Mouse (Mus musculus): ENCODE data around the gene Asic1.

Asic1 gene

GRCm38 (mm10) chr15:99670154-99670821 lies at the start of gene Asic1:
TSS of gene Asic1 (plus strand) at chr15:99670368.
- peak; percentile 63 for DNase-seq (ENCODE audit: low spot score)

GRCm38 (mm10) chr15:99622063-99622462 lies 48.1 kb upstream of the Asic1 start:
- no peak for DNase-seq (ENCODE audit: low spot score)

GRCm38 (mm10) chr15:99631618-99632017 lies 38.5 kb upstream of the Asic1 start:
- DNase-seq (ENCODE audit: low spot score), result no peak

- no peak for DNase-seq (ENCODE audit: low spot score)
Observed at GRCm38 (mm10) chr15:99634702-99635101, 35.5 kb upstream of the Asic1 start.

- no peak for DNase-seq (ENCODE audit: low spot score)
Observed at GRCm38 (mm10) chr15:99637405-99638123, 32.6 kb upstream of the Asic1 start.

GRCm38 (mm10) chr15:99638124-99638485 lies 32.1 kb upstream of the Asic1 start:
- DNase-seq (ENCODE audit: low spot score), result no peak

- no peak for DNase-seq (ENCODE audit: low spot score)
Observed at GRCm38 (mm10) chr15:99642622-99643021, 27.5 kb upstream of the Asic1 start.

GRCm38 (mm10) chr15:99643832-99644231 lies 26.3 kb upstream of the Asic1 start:
- no peak for DNase-seq (ENCODE audit: low spot score)

- no peak for DNase-seq (ENCODE audit: low spot score)
Observed at GRCm38 (mm10) chr15:99644776-99645175, 25.4 kb upstream of the Asic1 start.

GRCm38 (mm10) chr15:99648326-99648725 lies 21.8 kb upstream of the Asic1 start:
- DNase-seq (ENCODE audit: low spot score), result no peak

GRCm38 (mm10) chr15:99649067-99649761 lies 21.0 kb upstream of the Asic1 start:
- no peak for DNase-seq (ENCODE audit: low spot score)

GRCm38 (mm10) chr15:99650304-99650703 lies 19.9 kb upstream of the Asic1 start:
- DNase-seq (ENCODE audit: low spot score), result no peak

- peak; percentile 91 for DNase-seq (ENCODE audit: low spot score)
Observed at GRCm38 (mm10) chr15:99651163-99651872, 18.9 kb upstream of the Asic1 start, which contains the start of gene Racgap1. TSS of gene Racgap1 (minus strand) at chr15:99651656.

GRCm38 (mm10) chr15:99651984-99652872 lies 17.9 kb upstream of the Asic1 start:
- DNase-seq (ENCODE audit: low spot score), result no peak

GRCm38 (mm10) chr15:99653291-99653690 lies 16.9 kb upstream of the Asic1 start:
- DNase-seq (ENCODE audit: low spot score), result no peak

GRCm38 (mm10) chr15:99653876-99654275 lies 16.3 kb upstream of the Asic1 start:
- no peak for DNase-seq (ENCODE audit: low spot score)

- DNase-seq (ENCODE audit: low spot score), result no peak
Observed at GRCm38 (mm10) chr15:99655956-99656355, 14.2 kb upstream of the Asic1 start.

GRCm38 (mm10) chr15:99658437-99658836 lies 11.7 kb upstream of the Asic1 start:
- DNase-seq (ENCODE audit: low spot score), result no peak

- DNase-seq (ENCODE audit: low spot score), result no peak
Observed at GRCm38 (mm10) chr15:99661121-99661830, 8.9 kb upstream of the Asic1 start.

- no peak for DNase-seq (ENCODE audit: low spot score)
Observed at GRCm38 (mm10) chr15:99662371-99662770, 7.8 kb upstream of the Asic1 start.
